Mouse (Mus musculus) hindbrain, embryonic 15.5 days (tissue): ENCODE data around the gene Btnl1. TPM values are rescaled to one million over a fixed set of nuclear protein-coding genes. Genes with fewer than 3 reads are reported as not detected.

ENCODE experiments used
- ATAC-seq: fragments of 200-750 bp; cut with Nextera tagmentation; 2 replicates; pipeline ENCODE4 v1.8.0; 2017; ENCODE audit warnings: low read depth, moderate number of reproducible peaks, moderate TSS enrichment; ENCODE audit not compliant: low FRiP score
- H3K27ac ChIP-seq: fragments of 300-500 bp; sonication (generic); replicated peaks from 2 replicates; pipeline ENCODE4 v1.5.1; 2015; ENCODE audit warnings: mild to moderate bottlenecking, inconsistent platforms
- H3K27me3 ChIP-seq: fragments of 300-500 bp; sonication (generic); 2 replicates; pipeline ENCODE4 v1.6.1; 2015; ENCODE audit warnings: control low read depth, inconsistent platforms
- H3K36me3 ChIP-seq: fragments of 300-500 bp; sonication (generic); 2 replicates; pipeline ENCODE4 v1.6.1; 2015; ENCODE audit warnings: control low read depth, inconsistent platforms
- H3K4me1 ChIP-seq: fragments of 300-500 bp; sonication (generic); replicated peaks from 2 replicates; pipeline ENCODE4 v1.6.1; 2015; ENCODE audit warnings: control low read depth, inconsistent platforms
- H3K4me2 ChIP-seq: fragments of 300-500 bp; sonication (generic); 2 replicates; pipeline ENCODE4 v1.6.1; 2015; ENCODE audit warnings: moderate library complexity, mild to moderate bottlenecking, inconsistent platforms
- H3K4me3 ChIP-seq: fragments of 300-500 bp; sonication (generic); 2 replicates; pipeline ENCODE4 v1.5.1; 2015; ENCODE audit warnings: mild to moderate bottlenecking, inconsistent platforms
- H3K9ac ChIP-seq: fragments of 300-500 bp; sonication (generic); 2 replicates; pipeline ENCODE4 v1.6.1; 2015; ENCODE audit warnings: inconsistent platforms
- H3K9me3 ChIP-seq: fragments of 300-500 bp; sonication (generic); 2 replicates; pipeline ENCODE4 v1.6.1; 2016; ENCODE audit warnings: control low read depth, inconsistent platforms
- WGBS: fragments of 180-500 bp; shearing (Covaris S2); methylation state at CpG from one replicate; pipeline ENCODE4 v1.1.7; 2015; 5-methylcytosine and 5-hydroxymethylcytosine counted together
- polyA plus RNA-seq: library from polyadenylated mRNA; unstranded; fragments of >200 nt; fragmentation: Nextera tagmentation; extraction: Ambion mirVana; gene quantifications from 2 replicates; pipeline ENCODE4 v1.2.1, GENCODE M21; 2015

Gene Btnl1
- polyA plus RNA-seq, 1 experiment from 2014 or later = not detected

- H3K9me3 ChIP-seq = no peaks in the 10 kb centered on the region
- H3K9ac ChIP-seq = no peak overlapping the region
- no peak for ATAC-seq
- H3K27ac ChIP-seq = no peak overlapping the region
- no peak overlapping the region for H3K4me3 ChIP-seq
- H3K36me3 ChIP-seq = no peaks in the 10 kb centered on the region
- H3K4me1 ChIP-seq = peaks cover 5% of the 10 kb centered on the region; the same call in 1 of the 2 replicates
- peak overlapping the region; percentile 88; the same call in 1 of the 2 replicates for H3K4me2 ChIP-seq
- no peaks in the 10 kb centered on the region for H3K27me3 ChIP-seq
- 82% methylated on average over 7 of the region's 7 CpGs for WGBS
Measured at GRCm38 (mm10) chr17:34391507-34391906, 14.6 kb downstream of the Btnl1 start.

- peak; percentile 69; the same call in 1 of the 2 replicates for ATAC-seq
- WGBS = 6% methylated on average over 24 of the region's 24 CpGs
Measured at GRCm38 (mm10) chr17:34392321-34392720, 15.4 kb downstream of the Btnl1 start.

GRCm38 (mm10) chr17:34397357-34397756, 20.4 kb downstream of the Btnl1 start:
- Histone ChIP-seq H3K4me2 (no peak overlapping the region), H3K9me3 (no peaks in the 10 kb centered on the region), H3K4me1 (peaks cover 5% of the 10 kb centered on the region; the same call in 1 of the 2 replicates), H3K9ac (no peak overlapping the region), H3K27me3 (no peaks in the 10 kb centered on the region), H3K36me3 (no peaks in the 10 kb centered on the region), H3K4me3 (no peak overlapping the region), H3K27ac (no peak overlapping the region)
- 75% methylated on average over 5 of the region's 5 CpGs for WGBS
- no peak for ATAC-seq

More at GRCm38 (mm10) chr17:34392321-34392720, 15.4 kb downstream of the Btnl1 start:
- Histone ChIP-seq H3K4me3 (peak overlapping the region; percentile 46), H3K4me1 (peaks cover 5% of the 10 kb centered on the region; the same call in 1 of the 2 replicates), H3K9me3 (no peaks in the 10 kb centered on the region), H3K36me3 (no peaks in the 10 kb centered on the region), H3K27ac (no peak overlapping the region), H3K9ac (peak overlapping the region; percentile 36; the same call in 1 of the 2 replicates), H3K27me3 (no peaks in the 10 kb centered on the region), H3K4me2 (peak overlapping the region; percentile 88)

GRCm38 (mm10) chr17:34398058-34398710, 21.3 kb downstream of the Btnl1 start:
- H3K9ac ChIP-seq = peak overlapping the region; percentile 69; the same call in 1 of the 2 replicates
- 14% methylated on average over 9 of the region's 9 CpGs for WGBS
- peak; percentile 83 for ATAC-seq

GRCm38 (mm10) chr17:34398711-34399393, 21.9 kb downstream of the Btnl1 start, which contains the start of gene BC051142:
Gene BC051142 (plus strand): TSS chr17:34398820.
- Histone ChIP-seq H3K36me3 (no peaks in the 10 kb centered on the region), H3K9ac (peak within 1 kb of the TSS; percentile 69), H3K27ac (peak within 1 kb of the TSS; percentile 97), H3K27me3 (no peaks in the 10 kb centered on the region), H3K4me1 (peaks cover 4% of the 10 kb centered on the region; the same call in 1 of the 2 replicates), H3K9me3 (no peaks in the 10 kb centered on the region), H3K4me2 (peak within 1 kb of the TSS; percentile 61), H3K4me3 (peak within 1 kb of the TSS; percentile 51)
- WGBS = 17% methylated on average over 34 of the region's 34 CpGs
- ATAC-seq = peak; percentile 97

More at GRCm38 (mm10) chr17:34398058-34398710, 21.3 kb downstream of the Btnl1 start:
- Histone ChIP-seq H3K4me2 (peak overlapping the region; percentile 61), H3K4me3 (peak overlapping the region; percentile 51), H3K27me3 (no peaks in the 10 kb centered on the region), H3K4me1 (peaks cover 4% of the 10 kb centered on the region; the same call in 1 of the 2 replicates), H3K36me3 (no peaks in the 10 kb centered on the region), H3K27ac (peak overlapping the region; percentile 97), H3K9me3 (no peaks in the 10 kb centered on the region)

GRCm38 (mm10) chr17:34399394-34399715, 22.4 kb downstream of the Btnl1 start:
- Histone ChIP-seq H3K4me3 (peak overlapping the region; percentile 51), H3K27me3 (no peaks in the 10 kb centered on the region), H3K4me2 (peak overlapping the region; percentile 61), H3K4me1 (peaks cover 4% of the 10 kb centered on the region; the same call in 1 of the 2 replicates), H3K36me3 (no peaks in the 10 kb centered on the region), H3K9me3 (no peaks in the 10 kb centered on the region), H3K27ac (peak overlapping the region; percentile 97), H3K9ac (peak overlapping the region; percentile 69; the same call in 1 of the 2 replicates)
- ATAC-seq = no peak
- WGBS = 39% methylated on average over 4 of the region's 4 CpGs

GRCm38 (mm10) chr17:34411117-34411516, 34.2 kb downstream of the Btnl1 start:
- Histone ChIP-seq H3K36me3 (no peaks in the 10 kb centered on the region), H3K9ac (no peak overlapping the region), H3K27ac (no peak overlapping the region), H3K4me1 (no peaks in the 10 kb centered on the region), H3K4me3 (no peak overlapping the region), H3K4me2 (no peak overlapping the region), H3K27me3 (0 out of 2 replicates have a peak, but pooled peaks cover 3% of the 10 kb centered on the region), H3K9me3 (no peaks in the 10 kb centered on the region)
- 20% methylated on average over 6 of the region's 6 CpGs for WGBS
- ATAC-seq = peak; percentile 78

- Histone ChIP-seq H3K4me1 (no peaks in the 10 kb centered on the region), H3K27me3 (no peaks in the 10 kb centered on the region), H3K36me3 (no peaks in the 10 kb centered on the region), H3K9me3 (no peaks in the 10 kb centered on the region), H3K4me2 (no peak overlapping the region), H3K27ac (no peak overlapping the region), H3K4me3 (no peak overlapping the region), H3K9ac (no peak overlapping the region)
- 75% methylated on average over 7 of the region's 7 CpGs for whole genome bisulfite sequencing
- ATAC-seq = no peak
Measured at GRCm38 (mm10) chr17:34420014-34420413, 43.1 kb downstream of the Btnl1 start.

GRCm38 (mm10) chr17:34427597-34427996, 50.7 kb downstream of the Btnl1 start:
- Histone ChIP-seq H3K27ac (no peak overlapping the region), H3K9me3 (no peaks in the 10 kb centered on the region), H3K4me2 (no peak overlapping the region), H3K9ac (no peak overlapping the region), H3K4me1 (no peaks in the 10 kb centered on the region), H3K27me3 (no peaks in the 10 kb centered on the region), H3K36me3 (no peaks in the 10 kb centered on the region), H3K4me3 (no peak overlapping the region)
- no peak for ATAC-seq

Other genes starting within 250 kb of the Btnl1 start
- 0.20 and 0.38 TPM in 2 replicates for gene H2-DMb2, start 233.8 kb upstream of the Btnl1 start, polyA plus RNA-seq
- gene H2-DMb1, start 224.1 kb upstream of the Btnl1 start, polyA plus RNA-seq = 0.79 and 1.1 TPM in 2 replicates
- gene Tap1, start 189.6 kb upstream of the Btnl1 start, polyA plus RNA-seq = 3.0 and 3.7 TPM in 2 replicates
- gene Psmb9, start 189.4 kb upstream of the Btnl1 start, polyA plus RNA-seq = 1.4 and 2.4 TPM in 2 replicates
- gene Psmb8, start 179.4 kb upstream of the Btnl1 start, polyA plus RNA-seq = 3.3 and 5.7 TPM in 2 replicates
- 2.2 and 2.3 TPM in 2 replicates for gene Tap2, start 173.6 kb upstream of the Btnl1 start, polyA plus RNA-seq
- gene H2-Ob, start 138.2 kb upstream of the Btnl1 start, polyA plus RNA-seq = 0.20 and 0.21 TPM in 2 replicates
- gene H2-Ab1, start 119.4 kb upstream of the Btnl1 start, polyA plus RNA-seq = 1.6 and 2.5 TPM in 2 replicates
- 0.83 and 1.2 TPM in 2 replicates for gene H2-Aa, start 89.3 kb upstream of the Btnl1 start, polyA plus RNA-seq
- gene H2-Eb1, start 71.3 kb upstream of the Btnl1 start, polyA plus RNA-seq = 3.4 and 4.1 TPM in 2 replicates
- gene H2-Eb2, start 51.5 kb upstream of the Btnl1 start, polyA plus RNA-seq = 0.26 TPM in 2 replicates
- gene Btnl2, start 22.3 kb upstream of the Btnl1 start, polyA plus RNA-seq = 0.05 TPM in 1 of 2 replicates, not detected in the other
- 4.8 and 5.5 TPM in 2 replicates for gene BC051142, start 21.7 kb downstream of the Btnl1 start, polyA plus RNA-seq
- not detected in 2 replicates for gene Btnl4, start 100.2 kb downstream of the Btnl1 start, polyA plus RNA-seq
- not detected in 2 replicates for gene Btnl6, start 140.2 kb downstream of the Btnl1 start, polyA plus RNA-seq
- 7.8 and 7.9 TPM in 2 replicates for gene Notch4, start 187.1 kb downstream of the Btnl1 start, polyA plus RNA-seq
- 4.1 TPM in 2 replicates for gene Gpsm3, start 212.7 kb downstream of the Btnl1 start, polyA plus RNA-seq
- 8.9 TPM in 2 replicates for gene Pbx2, start 214.1 kb downstream of the Btnl1 start, polyA plus RNA-seq
- 1.8 TPM in 2 replicates for gene Ager, start 220.7 kb downstream of the Btnl1 start, polyA plus RNA-seq
- gene Rnf5, start 226.6 kb downstream of the Btnl1 start, polyA plus RNA-seq = 270 and 283 TPM in 2 replicates
- gene Agpat1, start 227.1 kb downstream of the Btnl1 start, polyA plus RNA-seq = 123 and 142 TPM in 2 replicates
- 10.1 and 12.8 TPM in 2 replicates for gene Egfl8, start 238.8 kb downstream of the Btnl1 start, polyA plus RNA-seq